Mouse (Mus musculus) MEL (cell line): ENCODE measurements around the gene A3galt2. TPM values are rescaled to one million over a fixed set of nuclear protein-coding genes. Genes with fewer than 3 reads are reported as not detected.

ENCODE experiments used
- DNase-seq: peaks from one replicate; pipeline ENCODE4 v3.0.0; 2011; ENCODE audit warnings: low read depth, low spot score
- H3K27ac ChIP-seq: 2 replicates; pipeline ENCODE4 v1.5.1; 2012; ENCODE audit warnings: low read depth, mild to moderate bottlenecking, control low read depth, low read length, moderate library complexity; ENCODE audit not compliant: control insufficient read depth
- H3K27me3 ChIP-seq, 2 experiments: fragments of 150-350 bp in 1 of 2; sonication (generic) in 1 of 2; 2 replicates each; pipeline ENCODE4 v1.6.1; 2012; ENCODE audit warnings: low read length in 2 of 2, mild to moderate bottlenecking in 2 of 2, improper control_type of control experiment in 1 of 2, moderate library complexity in 1 of 2; ENCODE audit not compliant: insufficient read depth in 2 of 2, control insufficient read depth in 1 of 2
- H3K36me3 ChIP-seq, 2 experiments: 2 replicates each; pipeline ENCODE4 v1.6.1; 2012 to 2014; ENCODE audit warnings: low read length in 2 of 2, improper control_type of control experiment in 1 of 2, inconsistent platforms in 1 of 2, mild to moderate bottlenecking in 1 of 2; ENCODE audit not compliant: insufficient read depth in 2 of 2, control insufficient read depth in 1 of 2
- H3K4me1 ChIP-seq, 2 experiments: fragments of 150-350 bp in 1 of 2; sonication (generic) in 1 of 2; 2 replicates each; pipeline ENCODE4 v1.6.1; 2012; ENCODE audit warnings: low read length in 2 of 2, improper control_type of control experiment in 1 of 2, mild to moderate bottlenecking in 1 of 2; ENCODE audit not compliant: insufficient read depth in 2 of 2, control insufficient read depth in 1 of 2
- H3K4me3 ChIP-seq, 2 experiments: fragments of 150-350 bp in 1 of 2; sonication (generic) in 1 of 2; 2 replicates each; pipeline ENCODE4 v1.5.1; 2012; ENCODE audit warnings: low read depth in 2 of 2, low read length in 2 of 2, mild to moderate bottlenecking in 2 of 2, moderate library complexity in 2 of 2, control low read depth in 1 of 2, improper control_type of control experiment in 1 of 2; ENCODE audit not compliant: control insufficient read depth in 1 of 2, insufficient read depth in 1 of 2
- H3K79me2 ChIP-seq: 2 replicates; pipeline ENCODE4 v1.6.1; 2012; ENCODE audit warnings: mild to moderate bottlenecking, low read length, moderate library complexity; ENCODE audit not compliant: control insufficient read depth, poor library complexity, insufficient read depth
- H3K9ac ChIP-seq: 2 replicates; pipeline ENCODE4 v1.6.1; 2012; ENCODE audit warnings: low read depth, mild to moderate bottlenecking, control low read depth, low read length, moderate library complexity; ENCODE audit not compliant: control insufficient read depth, poor library complexity, severe bottlenecking
- H3K9me3 ChIP-seq: fragments of 150-350 bp; sonication (generic); replicated peaks from 2 replicates; pipeline ENCODE4 v1.6.1; 2012; ENCODE audit warnings: mild to moderate bottlenecking, low read length, improper control_type of control experiment, moderate library complexity; ENCODE audit not compliant: insufficient read depth
- CHD1 ChIP-seq: IDR thresholded peaks from 2 replicates; pipeline ENCODE4 v1.6.1; 2012; ENCODE audit warnings: low read depth, mild to moderate bottlenecking, inconsistent platforms, low read length, improper control_type of control experiment
- CHD2 ChIP-seq: IDR thresholded peaks from 2 replicates; pipeline ENCODE4 v1.6.1; 2011; ENCODE audit warnings: low read length, improper control_type of control experiment
- EP300 ChIP-seq, 2 experiments: IDR thresholded peaks; 2 replicates each; pipeline ENCODE4 v1.6.1; 2011; ENCODE audit warnings: improper control_type of control experiment in 2 of 2, low read length in 2 of 2, low read depth in 1 of 2, mild to moderate bottlenecking in 1 of 2
- GABPA ChIP-seq: IDR thresholded peaks from 2 replicates; pipeline ENCODE4 v1.6.1; 2012; ENCODE audit warnings: low read depth, mild to moderate bottlenecking, inconsistent platforms, low read length, improper control_type of control experiment, moderate library complexity
- JUND ChIP-seq: IDR thresholded peaks from 2 replicates; pipeline ENCODE4 v1.6.1; 2011; ENCODE audit warnings: low read depth, mild to moderate bottlenecking, improper control_type of control experiment, low read length
- MAX ChIP-seq: IDR thresholded peaks from 2 replicates; pipeline ENCODE4 v1.6.1; 2011; ENCODE audit warnings: low read length, improper control_type of control experiment
- MAZ ChIP-seq: IDR thresholded peaks from 2 replicates; pipeline ENCODE4 v1.6.1; 2012; ENCODE audit warnings: low read depth, mild to moderate bottlenecking, inconsistent platforms, low read length, improper control_type of control experiment
- MEF2A ChIP-seq: IDR thresholded peaks from 2 replicates; pipeline ENCODE4 v1.6.1; 2014; ENCODE audit warnings: low read depth, mild to moderate bottlenecking, inconsistent platforms, low read length, improper control_type of control experiment; ENCODE audit not compliant: poor library complexity, insufficient replicate concordance, severe bottlenecking; ENCODE audit errors: extremely low read depth
- MXI1 ChIP-seq: IDR thresholded peaks from 2 replicates; pipeline ENCODE4 v1.6.1; 2011; ENCODE audit warnings: mild to moderate bottlenecking, low read depth, low read length, improper control_type of control experiment
- MYB ChIP-seq: IDR thresholded peaks from 2 replicates; pipeline ENCODE4 v1.6.1; 2011; ENCODE audit warnings: mild to moderate bottlenecking, low read depth, low read length, improper control_type of control experiment
- POLR2A ChIP-seq, 2 experiments: IDR thresholded peaks; 2 replicates each; pipeline ENCODE4 v1.6.1; 2011 to 2012; ENCODE audit warnings: low read length in 2 of 2, mild to moderate bottlenecking in 2 of 2, control low read depth in 1 of 2, improper control_type of control experiment in 1 of 2, low read depth in 1 of 2, moderate library complexity in 1 of 2; ENCODE audit not compliant: control insufficient read depth in 1 of 2, insufficient read depth in 1 of 2, poor library complexity in 1 of 2
- RCOR1 ChIP-seq: IDR thresholded peaks from 2 replicates; pipeline ENCODE4 v1.6.1; 2012; ENCODE audit warnings: low read depth, mild to moderate bottlenecking, inconsistent platforms, low read length, improper control_type of control experiment
- SIN3A ChIP-seq: IDR thresholded peaks from 2 replicates; pipeline ENCODE4 v1.6.1; 2012; ENCODE audit warnings: low read length, improper control_type of control experiment, inconsistent platforms
- SMC3 ChIP-seq: IDR thresholded peaks from 2 replicates; pipeline ENCODE4 v1.6.1; 2011; ENCODE audit warnings: low read depth, low read length, improper control_type of control experiment
- TAL1 ChIP-seq: IDR thresholded peaks from 2 replicates; pipeline ENCODE4 v1.6.1; 2012; ENCODE audit warnings: mild to moderate bottlenecking, inconsistent platforms, low read length, moderate library complexity, mixed read lengths
- TBP ChIP-seq: IDR thresholded peaks from 2 replicates; pipeline ENCODE4 v1.8.0; 2011; ENCODE audit warnings: low read depth, low read length, improper control_type of control experiment
- TCF12 ChIP-seq: IDR thresholded peaks from 2 replicates; pipeline ENCODE4 v1.6.1; 2014; ENCODE audit warnings: low read depth, mild to moderate bottlenecking, inconsistent platforms, low read length, improper control_type of control experiment, moderate library complexity
- USF2 ChIP-seq, 2 experiments: IDR thresholded peaks; 2 replicates each; pipeline ENCODE4 v1.6.1; 2011 to 2012; ENCODE audit warnings: improper control_type of control experiment in 2 of 2, low read length in 2 of 2, borderline replicate concordance in 1 of 2, inconsistent platforms in 1 of 2, low read depth in 1 of 2, mild to moderate bottlenecking in 1 of 2; ENCODE audit not compliant: insufficient read depth in 1 of 2
- ZC3H11A ChIP-seq: IDR thresholded peaks from 2 replicates; pipeline ENCODE4 v1.6.1; 2012; ENCODE audit warnings: low read depth, mild to moderate bottlenecking, inconsistent platforms, low read length, improper control_type of control experiment
- ZMIZ1 ChIP-seq: IDR thresholded peaks from 2 replicates; pipeline ENCODE4 v1.6.1; 2012; ENCODE audit warnings: low read depth, mild to moderate bottlenecking, inconsistent platforms, low read length, improper control_type of control experiment, moderate library complexity
- polyA plus RNA-seq, 2 experiments: library from polyadenylated mRNA; stranded (reverse) in 1 of 2; unstranded in 1 of 2; fragments of >175 nt in 1 of 2; fragments of >200 nt in 1 of 2; gene quantifications; 2 replicates each; pipeline versions ENCODE4 v1.2.1 to v1.2.4; 2012; ENCODE audit warnings: low replicate concordance in 2 of 2, low read depth in 1 of 2; ENCODE audit not compliant: insufficient read length in 2 of 2, insufficient read depth in 1 of 2, missing spikeins in 1 of 2
- total RNA-seq: library from RNA; depleted of rRNA; stranded (reverse); fragments of 300-350 nt; gene quantifications from 2 replicates; pipeline ENCODE4 v1.2.3, GENCODE M21; 2012

Gene A3galt2
- total and polyA plus RNA-seq, 3 experiments, result 0.06 TPM; not detected in 2

DNA sequence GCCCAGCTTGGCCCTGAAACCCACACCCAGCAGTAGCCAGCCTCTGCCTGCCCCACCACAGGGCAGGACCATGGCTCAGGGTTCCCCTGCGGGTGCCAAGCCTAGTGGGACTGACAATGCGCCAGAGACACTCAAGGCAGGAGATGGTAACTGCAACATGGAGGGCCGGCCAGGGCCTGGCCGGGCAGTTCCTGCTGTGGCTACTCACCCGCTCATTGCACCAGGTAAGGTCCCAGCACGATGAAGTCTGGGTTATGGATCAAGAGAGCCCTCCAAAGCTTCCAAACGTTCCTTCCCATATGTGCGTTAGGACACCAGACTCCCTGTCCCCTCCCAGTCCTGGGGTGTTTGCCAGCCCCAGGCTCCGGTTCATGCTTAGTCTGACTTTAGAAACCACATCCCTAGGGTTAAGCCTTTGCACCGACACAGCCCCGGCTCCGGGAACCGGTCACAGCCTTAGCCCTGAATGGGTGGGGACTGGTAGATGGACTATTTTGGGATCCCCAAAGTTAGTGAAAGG lies 43.0 kb upstream of the A3galt2 start:
- Histone ChIP-seq H3K9ac (peak overlapping the region; percentile 85), H3K27me3 (no peaks in the 10 kb centered on the region), H3K27ac (peak overlapping the region; percentile 77), H3K4me3 (peak overlapping the region; percentile 71 to 87), H3K36me3 (peaks cover 0 to 8% of the 10 kb centered on the region in 2 experiments; a peak in 2 of 4 replicates), H3K79me2 (peaks cover 5% of the 10 kb centered on the region; the same call in 1 of the 2 replicates), H3K4me1 (peaks cover 0 to 19% of the 10 kb centered on the region in 2 experiments; a peak in 2 of 4 replicates), H3K9me3 (no peaks in the 10 kb centered on the region)
- TF ChIP-seq SIN3A (peak; percentile 32; the same call in 1 of the 2 replicates), TCF12 (no peak)
- peak; percentile 70 for DNase-seq

DNA sequence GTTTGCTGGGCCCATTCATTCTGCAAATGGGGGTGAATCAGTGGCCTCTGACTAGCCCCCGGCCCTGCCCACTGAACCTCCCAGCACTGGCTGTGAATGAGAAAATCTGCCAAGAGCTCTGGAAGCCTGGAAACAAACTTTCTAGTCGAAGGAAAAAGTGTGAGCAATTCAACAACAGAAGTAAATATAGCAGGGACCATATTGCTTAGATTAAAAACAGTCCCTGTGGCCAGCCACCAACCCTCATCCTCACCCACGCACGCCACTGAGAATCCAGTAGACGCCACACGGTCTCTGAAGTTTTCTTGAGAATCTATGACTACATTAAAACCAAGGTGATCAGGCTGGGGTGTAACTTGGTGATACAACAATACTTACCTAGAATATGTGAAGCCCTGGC lies 42.2 kb upstream of the A3galt2 start:
- TF ChIP-seq POLR2A (IDR thresholded peaks at IDR 0.05; ENCODE audit: control insufficient read depth in 1 of 2, insufficient read depth in 1 of 2, low read depth in 1 of 2, low read length in 2 of 2, poor library complexity in 1 of 2) (no peak), TAL1 (no peak), MEF2A (no peak), MXI1 (no peak), MAX (no peak), ZMIZ1 (no peak), JUND (no peak), GABPA (no peak), CHD2 (no peak), SIN3A (no peak), MYB (no peak), EP300 (IDR thresholded peaks at IDR 0.05; ENCODE audit: low read depth in 1 of 2, low read length in 2 of 2) (no peak), CHD1 (no peak), RCOR1 (no peak), TCF12 (no peak), USF2 (IDR thresholded peaks at IDR 0.05; ENCODE audit: borderline replicate concordance in 1 of 2, insufficient read depth in 1 of 2, low read depth in 1 of 2, low read length in 2 of 2) (no peak), ZC3H11A (no peak), SMC3 (no peak), MAZ (no peak), TBP (no peak)
- peaks cover 0 to 8% of the 10 kb centered on the region in 2 experiments; a peak in 2 of 4 replicates for H3K36me3 ChIP-seq
- peak overlapping the region; percentile 85 for H3K9ac ChIP-seq
- H3K4me1 ChIP-seq, result peaks cover 0 to 19% of the 10 kb centered on the region in 2 experiments; a peak in 2 of 4 replicates
- no peaks in the 10 kb centered on the region for H3K9me3 ChIP-seq
- H3K4me3 ChIP-seq, result no peak overlapping the region
- no peak for DNase-seq
- no peaks in the 10 kb centered on the region for H3K27me3 ChIP-seq
- peaks cover 5% of the 10 kb centered on the region; the same call in 1 of the 2 replicates for H3K79me2 ChIP-seq
- no peak overlapping the region for H3K27ac ChIP-seq
